Mouse (Mus musculus): Measurements from ENCODE around the gene Cir1. TPM values are rescaled to one million over a fixed set of nuclear protein-coding genes. Genes with fewer than 3 reads are reported as not detected.

The Cir1 gene
- total RNA-seq, 2 experiments from 2014 or later, result 27.0 to 29.3 TPM

Other genes with a start within 250 kb of the Cir1 start
- gene Ola1, start 93.8 kb downstream of the Cir1 start, total RNA-seq (2021), result 100 to 1,000 TPM; 116 to 117 TPM
- gene Sp9, start 40.8 kb downstream of the Cir1 start, total RNA-seq (2021), result 1 to 10 TPM; 2.9 to 3.6 TPM
- 10 to 100 TPM; 17.3 to 27.5 TPM for gene Scrn3, start 100 bp downstream of the Cir1 start, total RNA-seq (2021)
- 10 to 100 TPM; 54.9 to 62.0 TPM for gene Gpr155, start 73.9 kb upstream of the Cir1 start, total RNA-seq (2021)
- gene Wipf1, start 217.0 kb upstream of the Cir1 start, total RNA-seq (2021), result 10 to 100 TPM in 1 of 2 experiments, 1 to 10 TPM in 1; 9.8 to 10.4 TPM

All from layer of hippocampus, postnatal 25 days (tissue).